Mouse (Mus musculus) forebrain, embryonic 11.5 days (tissue): ENCODE data around the gene Serinc2. TPM values are rescaled to one million over a fixed set of nuclear protein-coding genes. Genes with fewer than 3 reads are reported as not detected.

Source experiments
- ATAC-seq: fragments of 200-750 bp; cut with Nextera tagmentation; replicated peaks from 2 replicates; pipeline ENCODE4 v1.8.0; 2017; ENCODE audit warnings: moderate TSS enrichment; ENCODE audit not compliant: low FRiP score
- DNase-seq: peaks from one replicate; pipeline ENCODE4 v3.0.0-alpha.2; 2017; ENCODE audit warnings: low spot score
- H3K27ac ChIP-seq: fragments of 300-500 bp; sonication (generic); 2 replicates; pipeline ENCODE4 v1.5.1; 2014; ENCODE audit warnings: low read depth, low read length
- H3K27me3 ChIP-seq: fragments of 300-500 bp; sonication (generic); 2 replicates; pipeline ENCODE4 v1.6.1; 2014; ENCODE audit warnings: mild to moderate bottlenecking, low read length, mixed read lengths; ENCODE audit not compliant: control insufficient read depth, insufficient read depth
- H3K36me3 ChIP-seq: fragments of 300-500 bp; sonication (generic); 2 replicates; pipeline ENCODE4 v1.6.1; 2014; ENCODE audit warnings: mild to moderate bottlenecking, low read length, moderate library complexity, mixed read lengths; ENCODE audit not compliant: control insufficient read depth, insufficient read depth
- H3K4me1 ChIP-seq: fragments of 300-500 bp; sonication (generic); replicated peaks from 2 replicates; pipeline ENCODE4 v1.6.1; 2014; ENCODE audit warnings: low read length, mixed read lengths; ENCODE audit not compliant: control insufficient read depth, insufficient read depth
- H3K4me2 ChIP-seq: fragments of 300-500 bp; sonication (generic); 2 replicates; pipeline ENCODE4 v1.6.1; 2014; ENCODE audit warnings: low read depth, mild to moderate bottlenecking, low read length, moderate library complexity, mixed read lengths; ENCODE audit not compliant: severe bottlenecking
- H3K4me3 ChIP-seq: fragments of 300-500 bp; sonication (generic); 2 replicates; pipeline ENCODE4 v1.5.1; 2014; ENCODE audit warnings: low read depth, low read length
- H3K9ac ChIP-seq: fragments of 300-500 bp; sonication (generic); 2 replicates; pipeline ENCODE4 v1.6.1; 2014; ENCODE audit warnings: low read length
- H3K9me3 ChIP-seq: fragments of 300-500 bp; sonication (generic); 2 replicates; pipeline ENCODE4 v1.6.1; 2016; ENCODE audit warnings: low read length, mixed read lengths; ENCODE audit not compliant: control insufficient read depth
- WGBS: fragments of 180-500 bp; shearing (Covaris S2); extraction: QIAGEN DNeasy Blood & Tissue Kit; methylation state at CpG from one replicate; pipeline ENCODE4 v1.1.7; 2014; 5-methylcytosine and 5-hydroxymethylcytosine counted together
- polyA plus RNA-seq: library from polyadenylated mRNA; unstranded; fragments of >200 nt; fragmentation: Nextera tagmentation; extraction: Ambion mirVana; gene quantifications from 2 replicates; pipeline ENCODE4 v1.2.1, GENCODE M21; 2014

The Serinc2 gene
- polyA plus RNA-seq, 1 experiment from 2014 or later: 83.4 TPM

GRCm38 (mm10) chr4:130213197-130213596, 65.8 kb downstream of the Serinc2 start:
- no peaks in the 10 kb centered on the region for H3K4me1 ChIP-seq
- DNase-seq (no peak), ATAC-seq (no peak)
- H3K27ac ChIP-seq: no peak overlapping the region
- no peak overlapping the region for H3K4me2 ChIP-seq
- H3K9ac ChIP-seq: no peak overlapping the region
- no peaks in the 10 kb centered on the region for H3K27me3 ChIP-seq
- no peaks in the 10 kb centered on the region for H3K36me3 ChIP-seq
- WGBS: 85% methylated on average over 4 of the region's 4 CpGs
- H3K9me3 ChIP-seq: no peaks in the 10 kb centered on the region
- no peak overlapping the region for H3K4me3 ChIP-seq

- Histone ChIP-seq H3K4me1 (no peaks in the 10 kb centered on the region), H3K27me3 (no peaks in the 10 kb centered on the region), H3K9me3 (no peaks in the 10 kb centered on the region), H3K27ac (no peak overlapping the region), H3K4me3 (no peak overlapping the region), H3K36me3 (no peaks in the 10 kb centered on the region), H3K4me2 (no peak overlapping the region), H3K9ac (no peak overlapping the region)
- ATAC-seq: no peak
- WGBS: 79% methylated on average over 7 of the region's 7 CpGs
- DNase-seq: no peak
Observed at GRCm38 (mm10) chr4:130212421-130212820, 66.6 kb downstream of the Serinc2 start.

- no peak overlapping the region for H3K4me2 ChIP-seq
- H3K36me3 ChIP-seq: no peaks in the 10 kb centered on the region
- no peak for DNase-seq
- no peak for ATAC-seq
- H3K27me3 ChIP-seq: no peaks in the 10 kb centered on the region
- no peak overlapping the region for H3K27ac ChIP-seq
- H3K4me1 ChIP-seq: no peaks in the 10 kb centered on the region
- 86% methylated on average over 2 of the region's 2 CpGs for WGBS
- H3K4me3 ChIP-seq: no peak overlapping the region
- no peaks in the 10 kb centered on the region; the same call in 1 of the 2 replicates for H3K9me3 ChIP-seq
- H3K9ac ChIP-seq: no peak overlapping the region
Observed at GRCm38 (mm10) chr4:130211870-130212269, 67.1 kb downstream of the Serinc2 start.

Other genes starting within 250 kb of the Serinc2 start
- gene Col16a1, start 231.4 kb downstream of the Serinc2 start, polyA plus RNA-seq: 5.9 and 6.3 TPM in 2 replicates
- 62.7 and 75.8 TPM in 2 replicates for gene Pef1, start 176.6 kb downstream of the Serinc2 start, polyA plus RNA-seq
- 0.27 and 0.28 TPM in 2 replicates for gene Hcrtr1, start 139.8 kb downstream of the Serinc2 start, polyA plus RNA-seq
- 7.6 and 7.9 TPM in 2 replicates for gene Tinagl1, start 104.1 kb downstream of the Serinc2 start, polyA plus RNA-seq
- gene Gm853, start 56.8 kb downstream of the Serinc2 start, polyA plus RNA-seq: 0.39 TPM in 1 of 2 replicates, not detected in the other
- 10.7 and 10.9 TPM in 2 replicates for gene Fabp3, start 29.4 kb upstream of the Serinc2 start, polyA plus RNA-seq
- gene Gm10570, start 29.5 kb upstream of the Serinc2 start, polyA plus RNA-seq: not detected in 2 replicates
- 71.0 and 77.0 TPM in 2 replicates for gene Zcchc17, start 80.7 kb upstream of the Serinc2 start, polyA plus RNA-seq
- 214 and 238 TPM in 2 replicates for gene Snrnp40, start 80.9 kb upstream of the Serinc2 start, polyA plus RNA-seq